ENCODE assay signal across 8 mouse cellular contexts in genomic region chr11:88553521-88554310, GRCm38 (mm10).
DNase-seq lines count a peak whose midpoint lies in the region; ATAC-seq and TF ChIP-seq lines count a peak whose summit lies in the region.

No protein-coding gene starts in this region.

- ATAC-seq in forebrain, embryonic 11.5 days (replicated peaks; ENCODE audit: low FRiP score), result no peak
- no peak for ATAC-seq in forebrain, embryonic 16.5 days
- ATAC-seq in liver, embryonic 14.5 days (ENCODE audit: insufficient read depth), result peak; percentile 76

- H3K27ac ChIP-seq in forebrain, embryonic 11.5 days (ENCODE audit: low read depth, low read length), result 0 out of 2 replicates have a peak overlapping the region, but pooled peaks have one; percentile 42
- H3K27ac ChIP-seq in forebrain, embryonic 16.5 days (ENCODE audit: low read length), result no peak overlapping the region
- 0 out of 2 replicates have a peak overlapping the region, but pooled peaks have one; percentile 12 for H3K27ac ChIP-seq in testis, adult 2 months (ENCODE audit: control insufficient read depth, insufficient read depth, low read depth, low read length)
- no peak overlapping the region; the same call in 1 of the 2 replicates for H3K27ac ChIP-seq in liver, embryonic 14.5 days

- peak; percentile 72 for TF ChIP-seq EP300 in liver, embryonic 14.5 days (IDR thresholded peaks at IDR 0.05; ENCODE audit: low read depth)

- TF ChIP-seq POLR2A in testis, adult 2 months (IDR thresholded peaks at IDR 0.05; ENCODE audit: control insufficient read depth, low read depth, low read length), result no peak

- no peak overlapping the region for H3K4me2 ChIP-seq in forebrain, embryonic 11.5 days (ENCODE audit: low read depth, low read length, severe bottlenecking)
- H3K4me2 ChIP-seq in forebrain, embryonic 16.5 days (ENCODE audit: low read length), result no peak overlapping the region
- peak overlapping the region; percentile 41 for H3K4me2 ChIP-seq in liver, embryonic 14.5 days (ENCODE audit: low read depth)

- WGBS in forebrain, embryonic 11.5 days, result 67% methylated on average over 11 of the region's 11 CpGs
- 69% methylated on average over 11 of the region's 11 CpGs for WGBS in forebrain, embryonic 16.5 days
- 42% methylated on average over 11 of the region's 11 CpGs for WGBS in liver, embryonic 14.5 days (ENCODE audit: insufficient replicate concordance)

- no peak overlapping the region for H3K9ac ChIP-seq in forebrain, embryonic 11.5 days (ENCODE audit: low read length)
- no peak overlapping the region; the same call in 1 of the 2 replicates for H3K9ac ChIP-seq in forebrain, embryonic 16.5 days (replicated peaks; ENCODE audit: low read depth, low read length)
- peak overlapping the region; percentile 33 for H3K9ac ChIP-seq in liver, embryonic 14.5 days (replicated peaks)

- TF ChIP-seq CTCF in testis, adult 2 months (IDR thresholded peaks at IDR 0.05; ENCODE audit: control insufficient read depth, insufficient read depth, insufficient replicate concordance, low read depth, low read length), result no peak
- no peak for TF ChIP-seq CTCF in liver, embryonic 14.5 days (IDR thresholded peaks at IDR 0.05; ENCODE audit: low read depth)

- no peaks in the 10 kb centered on the region; the same call in 1 of the 2 replicates for H3K36me3 ChIP-seq in forebrain, embryonic 11.5 days (ENCODE audit: control insufficient read depth, insufficient read depth, low read length)
- H3K36me3 ChIP-seq in forebrain, embryonic 16.5 days (ENCODE audit: control insufficient read depth, insufficient read depth), result no peaks in the 10 kb centered on the region
- no peaks in the 10 kb centered on the region for H3K36me3 ChIP-seq in testis, adult 2 months (ENCODE audit: control insufficient read depth, insufficient read depth, low read length)
- no peaks in the 10 kb centered on the region for H3K36me3 ChIP-seq in liver, embryonic 14.5 days (replicated peaks; ENCODE audit: control insufficient read depth, insufficient read depth, low read depth)

- H3K4me1 ChIP-seq in forebrain, embryonic 11.5 days (replicated peaks; ENCODE audit: control insufficient read depth, insufficient read depth, low read length), result peaks cover 73% of the 10 kb centered on the region
- H3K4me1 ChIP-seq in forebrain, embryonic 16.5 days (replicated peaks; ENCODE audit: control insufficient read depth, insufficient read depth, low read length), result peaks cover 75% of the 10 kb centered on the region
- H3K4me1 ChIP-seq in testis, adult 2 months (ENCODE audit: control insufficient read depth, insufficient read depth, low read length), result no peaks in the 10 kb centered on the region; the same call in 1 of the 2 replicates
- H3K4me1 ChIP-seq in liver, embryonic 14.5 days (replicated peaks; ENCODE audit: control insufficient read depth in 2 of 2, insufficient read depth in 2 of 2, low read length in 1 of 2), result peaks cover 40 to 64% of the 10 kb centered on the region in 2 experiments

- no peak overlapping the region for H3K4me3 ChIP-seq in forebrain, embryonic 11.5 days (ENCODE audit: low read depth, low read length)
- H3K4me3 ChIP-seq in forebrain, embryonic 16.5 days (replicated peaks; ENCODE audit: low read length), result no peak overlapping the region
- H3K4me3 ChIP-seq in testis, adult 2 months (ENCODE audit: control insufficient read depth, low read depth, low read length), result no peak overlapping the region
- no peak overlapping the region for H3K4me3 ChIP-seq in liver, embryonic 14.5 days (ENCODE audit: insufficient read depth in 1 of 2, low read depth in 2 of 2, low read length in 2 of 2)

- no peaks in the 10 kb centered on the region for H3K9me3 ChIP-seq in forebrain, embryonic 11.5 days (ENCODE audit: control insufficient read depth, low read length)
- no peaks in the 10 kb centered on the region for H3K9me3 ChIP-seq in forebrain, embryonic 16.5 days (ENCODE audit: control insufficient read depth, low read length)
- no peaks in the 10 kb centered on the region for H3K9me3 ChIP-seq in liver, embryonic 14.5 days (ENCODE audit: control insufficient read depth, low read length)

- no peaks in the 10 kb centered on the region for H3K27me3 ChIP-seq in forebrain, embryonic 11.5 days (ENCODE audit: control insufficient read depth, insufficient read depth, low read length)
- H3K27me3 ChIP-seq in forebrain, embryonic 16.5 days (replicated peaks; ENCODE audit: control insufficient read depth, insufficient read depth, low read length), result no peaks in the 10 kb centered on the region
- H3K27me3 ChIP-seq in testis, adult 2 months (ENCODE audit: control insufficient read depth, insufficient read depth, low read length), result no peaks in the 10 kb centered on the region
- H3K27me3 ChIP-seq in liver, embryonic 14.5 days (ENCODE audit: control insufficient read depth, insufficient read depth, low read length), result no peaks in the 10 kb centered on the region

- no peak for DNase-seq in forebrain, embryonic 11.5 days (ENCODE audit: low spot score)
- DNase-seq in testis, postnatal 10 days (ENCODE audit: low spot score), result no peak
- peak; percentile 37 to 45 (median 44) for DNase-seq in liver, embryonic 14.5 days (ENCODE audit: low read depth in 3 of 3, low spot score in 3 of 3)
- DNase-seq in yolk sac, embryonic 10.5 days (ENCODE audit: low spot score), result peak; percentile 75
- no peak for DNase-seq in retina, postnatal 1 day
- DNase-seq in spleen, postnatal 36 days (ENCODE audit: low spot score in 2 of 2), result no peak

Comparison
In these comparisons a context has a peak if more than half of its experiments do, and no peak if none do; other contexts are left out.
1. H3K27ac ChIP-seq: peak in forebrain, embryonic 11.5 days (single experiment) and testis, adult 2 months (single experiment); none in forebrain, embryonic 16.5 days (single experiment) and liver, embryonic 14.5 days (single experiment).
2. DNase-seq: peak in liver, embryonic 14.5 days (3 of 3) and yolk sac, embryonic 10.5 days (single experiment); none in forebrain, embryonic 11.5 days (single experiment), testis, postnatal 10 days (single experiment), retina, postnatal 1 day (single experiment) and spleen, postnatal 36 days (0 of 2).